Mouse (Mus musculus) heart, adult 18-20 months (tissue): Measurements from ENCODE around the gene Zfp213. TPM values are rescaled to one million over a fixed set of nuclear protein-coding genes. Genes with fewer than 3 reads are reported as not detected.
"Not testable (repeated sequence)": the region's sequence is repeated elsewhere in the genome, so short reads cannot be mapped to it uniquely, and the experiment has no call there.

Source experiments
- DNase-seq, 2 experiments: peaks; one replicate each; pipeline ENCODE4 v3.0.0; 2021 to 2022; ENCODE audit warnings: mixed read lengths in 1 of 2
- total RNA-seq, 2 experiments: library from RNA; stranded (reverse); gene quantifications; 2 replicates each; pipeline ENCODE4 v1.2.3; 2021

Gene Zfp213
- total RNA-seq, 2 experiments from 2014 or later: 6.2 to 7.3 TPM

DNA sequence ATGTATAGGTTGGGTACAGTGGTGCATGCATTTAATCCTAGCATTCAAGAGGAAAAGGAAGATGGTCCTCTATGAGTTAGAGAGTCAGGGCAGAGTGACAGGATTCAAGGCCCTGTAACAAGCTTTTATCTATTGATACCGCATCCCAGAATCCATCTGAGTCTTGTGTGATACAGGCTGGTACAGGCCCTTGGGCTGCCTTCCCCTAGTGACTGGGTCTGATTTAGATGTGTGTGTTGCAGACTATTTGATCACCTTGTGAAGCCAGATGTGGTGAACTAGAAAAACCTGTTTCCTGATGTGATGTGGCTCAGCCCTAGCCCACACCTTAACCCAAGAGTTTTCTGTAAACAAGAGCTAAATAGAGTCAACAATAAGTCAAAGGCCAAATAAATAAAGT, 19.3 kb downstream of the Zfp213 start:
- no peak for DNase-seq

DNA sequence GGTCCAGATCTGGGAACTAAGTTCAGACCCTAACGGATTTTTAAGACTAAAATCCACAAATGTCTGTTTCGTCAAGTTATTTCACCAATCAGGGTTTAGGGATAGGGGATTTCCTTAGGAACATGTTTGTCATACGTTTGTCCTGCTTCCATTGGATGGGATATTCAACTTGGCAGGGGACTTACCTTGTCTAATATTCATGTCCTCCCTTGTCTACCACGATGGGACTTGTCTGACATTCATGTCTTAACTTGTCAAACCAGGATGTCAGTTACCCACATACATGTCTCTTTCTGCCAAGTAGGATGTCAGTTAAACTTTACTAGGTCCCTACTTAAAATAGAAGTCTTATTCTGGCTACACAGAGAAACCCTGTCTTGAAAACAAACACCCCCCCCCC, 20.1 kb downstream of the Zfp213 start:
- no peak for DNase-seq

DNA sequence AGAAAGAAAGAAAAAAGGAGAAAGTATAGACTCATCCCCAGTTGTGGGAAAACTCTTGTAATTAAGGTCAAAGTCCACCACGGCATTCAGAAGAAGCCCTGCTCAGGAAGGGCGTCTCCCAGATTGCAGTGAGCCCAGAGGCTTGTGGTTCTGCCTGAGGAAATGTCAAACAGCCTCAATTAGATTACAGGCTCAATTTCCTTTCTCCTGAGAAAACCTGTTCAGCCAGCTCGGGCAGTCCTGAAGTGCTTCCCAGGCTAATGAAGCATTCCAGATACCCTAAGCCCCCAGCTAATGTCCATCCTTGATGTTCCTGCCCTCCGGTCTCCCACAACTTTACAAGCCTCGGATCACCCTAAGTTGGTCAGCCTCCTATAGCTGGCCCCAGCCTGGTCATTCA, 20.7 kb downstream of the Zfp213 start:
- peak in 1 of 2 experiments; percentile 56 for DNase-seq

DNA sequence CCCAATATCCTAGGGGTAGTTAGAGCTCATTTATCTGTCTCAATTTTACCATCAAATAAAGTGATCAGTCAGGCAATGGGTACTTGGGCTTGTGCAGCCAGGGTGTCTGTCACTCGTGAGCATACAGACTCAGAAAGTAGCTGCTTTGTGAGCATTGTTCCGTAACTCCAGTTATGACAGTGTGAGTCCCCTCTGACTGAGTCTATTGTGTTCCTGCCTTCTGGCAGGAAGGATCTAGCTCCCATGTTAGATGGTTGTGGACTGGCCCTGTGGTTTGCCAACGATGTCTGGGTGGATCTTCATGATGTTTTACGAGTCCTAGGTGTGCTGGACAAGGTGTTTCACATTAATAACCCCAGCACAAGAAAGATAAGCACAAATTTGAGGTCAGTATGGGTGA, 21.2 kb downstream of the Zfp213 start:
- DNase-seq: peak in 1 of 2 experiments; percentile 5

DNA sequence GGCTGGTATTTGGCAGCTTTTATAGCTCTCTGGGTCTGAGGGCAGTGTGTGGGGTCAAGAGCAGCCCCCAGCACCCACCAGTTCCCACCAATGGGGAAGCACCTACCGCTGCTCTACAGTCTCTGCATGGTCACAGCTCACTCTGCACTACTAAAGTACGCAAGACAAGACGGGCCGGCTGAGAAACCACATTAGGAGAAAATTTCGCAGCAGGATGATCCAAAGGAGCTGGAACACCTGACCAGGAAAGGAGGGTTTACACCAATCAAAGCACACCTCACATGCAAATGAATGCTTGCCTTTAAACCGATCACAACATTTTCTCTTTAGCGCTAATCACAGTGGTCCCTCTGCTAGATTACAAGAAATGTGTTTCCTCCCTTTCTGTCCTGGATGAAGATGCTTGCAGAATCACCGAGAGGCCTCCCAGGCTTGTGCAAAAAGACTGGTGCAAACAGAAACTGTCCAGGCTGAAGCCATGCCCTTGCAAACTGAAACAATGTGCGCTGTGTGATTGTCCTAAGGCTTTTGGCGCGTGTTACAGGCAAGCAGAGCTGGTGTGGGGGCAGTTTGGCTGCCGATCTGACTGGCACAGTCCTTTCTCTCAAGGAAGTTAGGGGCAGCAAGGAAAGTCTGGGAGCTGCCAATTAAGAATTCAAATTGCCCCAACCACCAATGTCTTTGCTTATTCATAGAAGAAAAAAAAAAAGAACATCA, 21.9 kb downstream of the Zfp213 start:
- DNase-seq: peak in 1 of 2 experiments; percentile 13

DNA sequence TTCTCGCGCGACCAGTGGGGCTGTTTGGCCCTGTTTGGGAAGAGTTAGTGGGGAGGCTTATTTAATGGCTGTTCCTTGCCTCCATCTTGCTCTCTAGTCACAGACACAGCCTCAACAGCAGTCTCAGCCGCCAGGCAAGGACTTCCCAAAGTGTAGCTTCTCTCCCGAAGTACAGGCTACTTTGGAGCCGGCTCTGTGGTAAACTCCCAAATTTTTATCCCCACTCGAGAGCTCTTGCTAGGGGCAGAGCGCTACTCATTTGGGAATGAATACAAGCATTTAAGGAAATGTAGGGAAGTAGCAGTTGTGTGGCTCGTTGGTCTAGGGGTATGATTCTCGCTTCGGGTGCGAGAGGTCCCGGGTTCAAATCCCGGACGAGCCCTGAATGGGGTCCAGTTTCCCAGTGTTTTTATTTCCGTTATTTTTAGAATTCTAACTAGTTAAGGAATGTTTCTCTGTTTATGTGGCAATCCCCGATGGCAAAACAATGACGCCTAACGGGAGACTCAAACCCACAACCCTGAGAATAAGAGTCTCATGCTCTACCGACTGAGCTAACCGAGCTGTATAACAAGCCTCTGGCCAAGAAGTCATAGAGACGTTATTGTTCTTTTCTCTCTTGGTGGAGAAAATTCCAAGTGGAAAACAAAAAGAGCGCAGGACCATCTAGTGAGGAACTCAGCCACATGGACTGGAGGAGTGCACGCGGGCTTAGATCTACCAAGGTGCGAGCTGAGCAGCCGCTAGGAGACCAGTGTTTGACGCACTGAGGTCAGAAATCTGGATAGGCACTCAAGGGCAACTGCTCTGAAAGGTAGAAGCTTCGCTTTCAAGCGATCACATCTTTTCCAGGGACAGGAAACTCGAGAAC, 23.2 kb downstream of the Zfp213 start:
- peak in 1 of 2 experiments; percentile 18 for DNase-seq

DNA sequence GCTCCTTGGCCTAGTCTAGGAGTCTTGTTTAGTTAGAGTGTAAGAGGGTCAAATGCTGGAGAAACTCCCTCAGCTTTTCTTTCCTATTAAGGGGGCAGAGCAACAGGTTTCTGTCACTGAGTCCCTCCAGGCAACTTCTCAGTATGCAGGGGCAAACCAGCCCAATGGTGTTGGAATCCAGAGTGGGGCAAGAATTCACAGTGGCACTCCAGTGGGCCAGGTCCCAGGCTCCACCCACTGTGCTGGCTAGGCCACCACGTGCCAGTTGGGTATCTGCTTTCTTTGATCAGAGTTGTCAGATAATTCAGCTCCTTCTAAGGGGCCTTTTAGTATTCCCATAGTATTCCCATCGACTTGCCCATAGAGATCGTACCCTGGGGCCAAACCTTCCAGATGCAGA, 23.9 kb downstream of the Zfp213 start:
- no peak for DNase-seq

DNA sequence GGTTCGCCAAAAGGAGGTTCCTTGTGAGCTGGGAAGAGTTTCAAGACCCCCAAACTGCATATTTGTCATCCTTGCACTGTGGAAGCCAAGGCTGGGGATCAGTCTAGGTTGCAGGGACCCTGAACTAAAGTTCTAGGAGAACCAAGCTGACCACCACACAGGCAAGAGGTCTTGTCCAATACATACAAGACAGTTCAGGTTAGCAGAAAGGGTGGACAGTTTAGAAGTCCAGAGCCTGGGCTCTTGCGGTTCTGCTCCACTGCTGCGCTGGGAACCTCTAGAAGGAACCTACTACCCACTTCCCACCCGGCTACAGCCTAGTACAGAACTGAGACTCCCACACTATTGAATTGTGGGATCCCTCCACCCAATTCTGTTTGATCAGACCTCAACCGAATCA, 24.4 kb downstream of the Zfp213 start:
- DNase-seq: no peak

DNA sequence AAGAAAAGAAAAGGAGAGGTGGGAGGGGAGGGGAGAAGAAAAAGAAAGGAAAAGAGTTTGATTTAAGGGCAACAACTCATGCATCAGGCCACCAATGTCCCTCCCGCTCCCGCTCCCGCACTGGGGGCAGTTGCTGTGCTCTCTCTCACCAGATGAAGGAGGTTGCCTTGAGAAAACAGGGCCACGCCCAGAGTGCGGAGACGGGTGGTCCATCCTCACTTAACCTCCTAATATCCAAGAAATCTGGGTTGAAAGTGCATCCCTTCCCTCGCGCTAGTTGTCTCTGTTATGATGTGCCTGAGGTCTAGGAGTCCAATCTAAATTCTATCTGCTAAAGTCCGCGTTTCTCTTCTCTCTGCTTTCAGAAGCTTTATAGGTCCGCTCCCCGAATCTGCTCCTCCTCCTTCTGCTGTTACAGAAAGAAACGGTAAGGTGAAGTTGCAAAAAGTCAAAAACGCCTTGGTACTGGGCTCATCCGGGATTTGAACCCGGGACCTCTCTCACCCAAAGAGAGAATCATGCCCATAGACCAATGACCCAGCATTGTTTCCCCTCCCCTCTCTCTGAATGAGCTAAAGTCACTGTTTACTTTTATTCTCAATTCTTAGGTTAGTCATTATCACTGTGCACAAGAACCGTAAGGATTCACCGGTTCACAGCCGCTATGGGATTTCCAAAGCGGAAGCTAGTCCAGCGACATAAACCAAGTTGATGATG, 25.6 kb downstream of the Zfp213 start:
- no peak for DNase-seq

DNA sequence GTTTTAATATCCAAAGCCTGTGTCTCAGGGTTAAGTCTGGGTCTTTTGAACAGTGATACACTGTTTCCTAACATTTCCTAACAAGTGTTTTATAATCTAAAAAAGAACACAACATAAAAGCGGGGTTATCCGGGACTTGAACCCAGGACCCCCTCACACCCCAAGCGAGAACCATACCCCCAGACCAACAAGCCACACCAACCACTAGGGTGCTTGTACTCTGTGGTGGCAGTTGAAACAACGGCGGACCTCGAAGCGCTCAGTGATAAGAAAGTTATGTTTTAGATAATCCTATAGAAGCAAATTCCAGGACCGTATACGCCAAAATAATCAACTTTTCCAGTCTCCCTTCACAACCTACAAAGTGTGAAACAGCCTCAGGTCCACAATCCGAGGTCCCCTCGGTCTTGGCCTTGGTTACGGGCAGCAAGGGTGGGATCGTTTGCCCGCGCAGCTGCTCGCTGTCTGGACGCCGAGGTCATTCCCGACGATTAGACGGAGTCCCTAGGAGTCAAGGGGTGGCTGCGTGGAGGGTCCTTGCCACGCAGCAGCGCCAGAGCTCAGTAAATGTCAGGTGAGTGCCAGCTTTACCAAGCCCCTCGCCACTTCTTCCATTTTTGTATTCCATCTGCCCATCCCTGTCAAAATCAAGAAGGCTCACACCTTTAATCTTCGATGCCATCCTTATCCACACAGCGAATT, 26.3 kb downstream of the Zfp213 start:
- no peak for DNase-seq

DNA sequence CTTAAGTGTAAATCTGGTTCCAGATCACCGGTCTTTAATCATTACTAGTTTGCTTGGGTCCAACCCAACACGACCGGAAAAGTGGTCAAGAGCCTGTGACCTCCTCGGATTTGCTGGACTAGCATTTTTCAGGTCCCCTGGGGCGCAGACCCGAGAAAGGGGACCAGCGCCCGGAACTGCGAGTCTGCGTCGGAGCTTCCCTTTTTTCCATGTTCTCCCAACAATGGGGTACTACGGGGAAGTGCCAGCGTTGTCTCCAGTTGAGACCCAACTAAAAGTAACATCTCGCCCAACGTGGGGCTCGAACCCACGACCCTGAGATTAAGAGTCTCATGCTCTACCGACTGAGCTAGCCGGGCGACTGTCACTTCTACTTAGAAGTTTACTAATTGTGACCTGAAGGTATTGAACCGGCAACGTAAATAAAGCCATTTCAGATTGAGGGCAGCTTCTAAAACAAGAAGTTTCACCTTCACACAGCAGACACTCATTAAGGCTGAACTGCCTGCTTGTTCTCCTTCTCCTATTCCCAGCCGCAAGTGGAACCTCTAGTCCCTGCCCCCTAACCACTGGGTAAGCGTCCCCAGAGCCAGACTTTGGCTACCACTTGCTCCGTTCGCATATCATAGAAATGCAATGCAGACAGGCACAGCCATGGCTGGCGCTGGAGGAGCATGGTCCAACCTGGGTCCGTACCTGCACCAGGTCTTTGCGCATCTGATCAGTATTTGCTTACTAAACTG, 28.8 kb downstream of the Zfp213 start:
- DNase-seq: peak in 1 of 2 experiments; percentile 38

DNA sequence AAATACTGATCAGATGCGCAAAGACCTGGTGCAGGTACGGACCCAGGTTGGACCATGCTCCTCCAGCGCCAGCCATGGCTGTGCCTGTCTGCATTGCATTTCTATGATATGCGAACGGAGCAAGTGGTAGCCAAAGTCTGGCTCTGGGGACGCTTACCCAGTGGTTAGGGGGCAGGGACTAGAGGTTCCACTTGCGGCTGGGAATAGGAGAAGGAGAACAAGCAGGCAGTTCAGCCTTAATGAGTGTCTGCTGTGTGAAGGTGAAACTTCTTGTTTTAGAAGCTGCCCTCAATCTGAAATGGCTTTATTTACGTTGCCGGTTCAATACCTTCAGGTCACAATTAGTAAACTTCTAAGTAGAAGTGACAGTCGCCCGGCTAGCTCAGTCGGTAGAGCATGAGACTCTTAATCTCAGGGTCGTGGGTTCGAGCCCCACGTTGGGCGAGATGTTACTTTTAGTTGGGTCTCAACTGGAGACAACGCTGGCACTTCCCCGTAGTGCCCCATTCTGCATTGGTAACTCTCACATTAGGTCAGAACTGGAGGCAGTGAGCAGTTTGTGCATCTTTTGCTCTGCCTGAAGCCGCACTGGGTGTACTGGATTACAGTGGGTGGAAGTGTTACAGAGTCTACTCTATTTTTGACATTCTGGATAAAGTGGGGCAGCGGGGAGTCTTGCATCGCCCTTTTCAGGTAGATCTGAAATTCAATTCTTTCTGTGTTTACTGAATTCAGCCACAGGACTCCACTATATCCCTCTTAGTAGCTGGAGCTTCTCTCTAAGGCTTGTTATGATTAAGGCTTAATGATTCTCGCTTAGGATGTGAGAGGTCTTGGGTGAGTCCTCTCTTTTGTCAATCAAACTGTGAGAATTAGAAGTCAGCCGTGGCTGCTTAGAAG, 30.2 kb downstream of the Zfp213 start:
- not testable (repeated sequence) for DNase-seq

DNA sequence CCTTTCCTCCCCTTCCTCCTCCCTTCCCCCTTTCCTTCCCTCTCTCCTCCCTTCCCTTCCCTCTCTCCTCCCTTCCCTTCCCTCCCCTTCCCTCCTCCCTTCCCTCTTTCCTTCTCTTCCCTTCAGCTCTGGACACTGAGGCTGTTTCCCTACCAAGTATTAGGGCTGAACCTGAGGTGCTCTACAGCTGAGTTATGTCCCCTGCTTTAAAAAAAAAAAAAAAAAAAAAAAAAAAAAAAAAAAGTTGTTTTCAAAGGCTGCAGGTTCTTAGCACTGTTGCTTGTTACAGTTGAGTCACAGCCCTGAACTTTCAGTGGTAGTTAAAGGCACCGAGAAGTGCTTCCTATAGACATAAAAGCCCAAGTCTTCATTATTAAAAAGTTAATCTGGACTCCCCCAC, 32.6 kb downstream of the Zfp213 start:
- DNase-seq: not testable (repeated sequence)

DNA sequence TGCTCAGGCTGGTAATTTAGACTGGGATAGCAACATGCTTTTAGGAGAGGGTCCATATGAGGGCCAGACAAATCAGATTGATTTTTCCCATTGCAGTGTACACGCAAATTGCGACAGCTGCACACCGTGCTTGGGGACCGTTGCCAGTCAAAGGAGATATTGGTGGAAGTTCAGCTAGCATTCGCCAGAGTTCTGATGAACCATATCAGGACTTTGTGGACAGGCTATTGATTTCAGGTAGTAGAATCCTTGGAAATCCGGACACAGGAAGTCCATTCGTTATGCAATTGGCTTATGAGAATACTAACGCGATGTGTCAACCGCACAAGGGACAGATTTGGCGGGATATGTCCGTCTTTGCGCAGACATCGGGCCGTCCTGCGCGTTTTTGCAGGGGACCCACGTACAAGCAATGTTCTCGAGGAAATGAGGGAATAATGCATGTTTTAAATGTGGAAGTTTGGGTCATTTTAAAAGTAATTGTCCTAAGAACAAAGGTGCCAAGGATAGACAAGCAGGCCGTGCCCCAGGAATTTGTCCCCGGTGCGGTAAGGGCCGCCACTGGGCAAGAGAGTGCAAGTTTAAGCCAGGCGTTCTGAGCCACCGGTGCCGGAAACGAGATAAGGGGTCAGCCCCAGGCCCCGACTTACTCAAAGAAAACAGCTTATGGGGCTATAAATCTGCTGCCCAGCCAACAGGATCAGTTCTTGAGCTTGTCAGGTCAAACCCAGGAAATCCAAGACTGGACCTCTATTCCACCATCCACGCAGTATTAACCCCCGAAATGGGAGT, 40.9 kb downstream of the Zfp213 start:
- not testable (repeated sequence) for DNase-seq

DNA sequence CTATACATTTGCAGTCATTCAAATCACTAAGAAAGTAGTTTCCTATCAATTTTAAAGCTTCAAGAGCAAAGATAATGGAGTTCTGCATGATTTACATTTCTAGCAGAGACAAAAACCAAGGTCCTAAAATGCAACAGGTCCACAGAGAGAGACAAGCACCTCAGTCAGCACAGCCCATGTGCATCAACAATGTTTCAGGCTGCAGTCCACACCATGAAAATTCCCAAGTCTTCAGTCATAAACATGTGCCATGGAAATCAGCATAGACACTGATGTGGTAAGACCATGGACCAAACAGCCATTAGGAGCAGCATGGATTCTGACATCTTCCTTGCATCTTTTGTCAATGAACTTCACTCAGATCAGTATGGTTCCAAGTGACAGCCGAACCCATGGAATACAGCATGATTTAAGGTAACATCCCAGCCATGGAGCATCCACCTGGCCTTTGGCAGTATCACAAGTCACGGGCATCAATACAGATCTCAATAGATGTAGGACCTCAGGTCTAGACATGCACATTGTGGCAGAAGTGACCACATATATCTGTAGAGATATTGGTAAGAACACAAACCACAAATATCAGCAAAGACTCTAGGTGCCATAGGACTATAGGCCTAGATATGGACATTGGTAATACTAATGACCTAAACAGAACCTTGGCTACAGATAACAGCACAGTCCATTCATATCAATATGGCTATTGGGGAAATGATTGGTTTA, 45.2 kb downstream of the Zfp213 start:
- no peak for DNase-seq
